Mouse (Mus musculus) gastrocnemius, postnatal 36 days (tissue): ENCODE measurements around the gene Echdc3. TPM values are rescaled to one million over a fixed set of nuclear protein-coding genes. Genes with fewer than 3 reads are reported as not detected.

Source experiments
- total RNA-seq, 2 experiments: library from RNA; stranded (reverse); gene quantifications; 2 replicates each; pipeline ENCODE4 v1.2.3; 2021

Gene Echdc3
- total RNA-seq, 2 experiments from 2014 or later: 7.3 to 7.6 TPM

Other genes with a start within 250 kb of the Echdc3 start
- gene Proser2, start 82.8 kb downstream of the Echdc3 start, total RNA-seq: 1 to 10 TPM in 1 of 2 experiments, under 1 TPM in 1; 0.94 to 1.3 TPM
- gene Usp6nl, start 109.6 kb upstream of the Echdc3 start, total RNA-seq: 1 to 10 TPM; 3.5 to 3.6 TPM